Mouse (Mus musculus): ENCODE results near the gene Trim8. TPM values are rescaled to one million over a fixed set of nuclear protein-coding genes. Genes with fewer than 3 reads are reported as not detected.

Trim8 gene
- polyA plus RNA-seq (2017; shearing (Covaris generic)) = 10 to 100 TPM; 16.3 to 21.5 TPM

DNA sequence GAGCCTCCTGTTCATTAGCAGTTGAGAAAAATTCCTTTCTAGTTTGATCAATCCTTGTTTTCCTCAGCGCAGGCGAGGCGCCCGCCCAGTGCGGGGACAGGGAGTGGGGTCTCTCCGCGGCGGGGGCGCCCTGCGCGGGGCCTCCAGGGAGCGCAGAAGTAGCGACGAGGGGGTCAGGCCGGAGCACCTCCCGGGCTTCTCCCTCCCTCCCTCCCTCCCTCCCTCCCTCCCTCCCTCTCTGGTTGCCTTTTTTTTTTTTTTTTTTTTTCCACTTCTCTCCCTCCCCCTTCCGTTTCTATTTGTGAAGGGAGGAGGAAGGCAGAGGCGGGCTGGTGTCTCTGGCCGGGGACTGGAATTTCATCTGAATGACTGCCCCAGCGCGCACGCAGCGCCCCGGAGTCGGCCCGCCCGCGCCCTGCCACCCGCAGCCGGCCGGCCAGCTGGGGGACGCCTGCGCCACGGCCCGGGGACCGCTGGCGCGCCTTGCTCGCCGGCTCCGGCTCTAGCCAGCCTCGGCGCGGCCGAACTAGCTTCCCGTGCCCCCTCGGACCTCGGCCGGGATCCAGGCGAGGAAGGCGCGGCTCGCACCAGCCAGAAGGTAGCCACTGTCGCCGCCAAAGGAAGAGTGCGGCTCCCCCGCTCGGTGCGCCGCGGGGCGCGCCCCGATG lies at the start of gene Trim8:
Gene Trim8 (plus strand): TSS at position 302 of the 668 bp plus-strand sequence.
- no peak for ATAC-seq

DNA sequence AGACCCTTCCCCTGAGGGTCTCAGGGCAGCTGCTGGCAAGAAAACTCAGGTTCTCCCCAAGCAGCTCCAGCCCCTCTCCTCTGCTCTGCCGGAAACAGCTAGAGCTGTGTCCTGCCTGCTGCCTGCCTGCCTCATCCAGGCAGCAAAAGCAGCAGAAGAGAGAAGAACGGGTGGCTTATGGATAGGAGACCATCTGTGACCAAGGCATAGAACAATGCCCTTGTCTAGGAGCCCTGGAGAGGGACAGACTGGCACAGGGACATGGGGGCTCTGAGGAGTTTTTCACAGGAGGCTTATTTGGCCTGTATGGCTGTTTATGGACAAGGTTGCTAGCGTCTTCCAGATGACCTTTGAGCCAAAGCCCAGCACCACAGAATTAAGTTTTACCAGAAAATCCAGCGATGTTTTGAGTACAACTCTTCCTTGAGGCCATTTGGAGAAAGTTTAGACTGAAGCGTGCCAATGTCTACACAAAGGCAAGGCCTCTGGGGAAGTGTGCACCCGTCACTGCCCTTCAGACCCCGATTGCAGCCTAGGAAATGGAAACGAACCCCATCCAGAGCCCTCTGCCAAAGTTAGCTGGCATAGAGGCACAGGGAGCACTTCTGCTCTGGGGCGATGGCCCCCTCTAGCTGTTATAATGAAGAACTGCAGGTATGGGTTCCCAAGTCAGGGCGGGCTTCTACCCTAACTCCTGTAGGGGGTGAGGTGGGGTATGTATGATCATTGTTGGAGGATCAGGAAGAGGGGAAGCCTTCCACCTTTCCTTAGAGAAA lies 49.3 kb upstream of the Trim8 start:
- peak; percentile 63 for ATAC-seq

DNA sequence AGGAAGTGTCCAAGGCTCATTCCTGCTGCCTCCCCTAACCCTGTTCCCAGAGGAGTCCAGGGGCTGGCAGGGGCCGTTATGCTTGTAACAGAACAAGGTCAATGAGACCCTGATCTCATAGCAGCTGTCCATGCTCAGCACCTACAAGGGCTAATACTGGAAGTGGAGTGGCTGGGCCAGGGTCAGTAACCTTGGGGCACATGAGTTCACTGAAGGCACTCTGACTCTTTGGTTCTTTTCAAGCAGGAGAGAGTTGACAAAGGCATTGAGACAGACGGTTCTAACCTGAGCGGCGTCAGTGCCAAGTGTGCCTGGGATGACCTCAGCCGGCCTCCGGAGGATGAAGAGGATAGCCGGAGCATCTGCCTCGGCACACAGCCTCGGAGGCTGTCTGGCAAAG lies 48.6 kb upstream of the Trim8 start:
- no peak for ATAC-seq

DNA sequence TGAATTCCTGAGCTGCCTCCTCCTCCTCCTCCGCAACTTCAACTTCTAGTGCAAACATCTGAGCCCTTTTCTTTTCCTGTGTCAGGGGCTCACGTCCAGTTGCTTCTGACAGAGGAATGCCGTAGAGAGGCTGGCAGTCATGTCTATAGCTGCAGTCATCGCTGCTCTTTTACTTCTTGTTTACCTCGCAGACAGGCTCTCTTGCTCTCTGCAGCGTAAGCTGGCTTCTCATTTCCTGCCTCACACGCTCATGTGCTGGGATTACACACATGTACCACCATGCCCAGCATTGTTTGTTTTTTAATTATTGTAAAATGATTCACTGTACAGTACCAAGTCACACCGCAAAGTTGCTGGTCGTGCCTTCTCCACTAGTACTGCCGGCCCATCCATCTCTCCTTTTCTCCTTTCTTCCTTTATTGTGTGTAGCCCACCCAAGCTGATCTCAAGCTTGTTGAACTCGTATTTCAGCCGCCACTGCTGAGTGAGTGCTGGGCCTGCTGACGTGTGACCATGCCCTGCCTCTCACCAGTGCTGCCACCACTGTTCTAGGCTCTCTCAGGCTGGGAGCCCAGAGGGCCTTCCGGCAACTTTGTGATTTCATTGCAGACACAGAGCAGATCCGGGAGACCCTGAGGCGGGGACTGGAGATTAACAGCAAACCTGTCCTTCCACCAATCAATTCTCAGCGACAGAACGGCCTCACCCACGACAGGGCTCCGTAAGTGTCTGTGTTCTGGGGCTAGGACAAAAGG lies 47.2 kb upstream of the Trim8 start:
- ATAC-seq = no peak

DNA sequence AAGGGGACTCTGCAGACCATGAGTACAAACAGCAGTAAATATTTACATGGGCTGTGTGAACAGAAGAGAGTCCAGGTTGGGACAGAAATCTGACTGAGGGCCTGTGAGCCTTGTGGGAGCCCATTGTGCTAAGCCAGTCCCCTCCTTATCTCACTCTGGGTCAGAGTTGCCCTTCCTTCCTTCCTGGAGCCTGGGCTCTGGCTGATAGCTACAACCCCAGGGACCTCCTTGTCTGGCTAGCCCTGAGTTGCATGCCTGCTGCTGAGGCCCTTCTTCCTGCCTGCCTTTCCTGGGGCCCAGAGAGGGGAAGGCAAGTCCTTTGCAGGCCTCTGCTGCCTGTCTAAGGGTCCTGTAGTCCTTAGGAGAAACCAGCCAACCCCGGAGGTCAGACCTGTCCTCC lies 46.5 kb upstream of the Trim8 start:
- ATAC-seq = no peak

DNA sequence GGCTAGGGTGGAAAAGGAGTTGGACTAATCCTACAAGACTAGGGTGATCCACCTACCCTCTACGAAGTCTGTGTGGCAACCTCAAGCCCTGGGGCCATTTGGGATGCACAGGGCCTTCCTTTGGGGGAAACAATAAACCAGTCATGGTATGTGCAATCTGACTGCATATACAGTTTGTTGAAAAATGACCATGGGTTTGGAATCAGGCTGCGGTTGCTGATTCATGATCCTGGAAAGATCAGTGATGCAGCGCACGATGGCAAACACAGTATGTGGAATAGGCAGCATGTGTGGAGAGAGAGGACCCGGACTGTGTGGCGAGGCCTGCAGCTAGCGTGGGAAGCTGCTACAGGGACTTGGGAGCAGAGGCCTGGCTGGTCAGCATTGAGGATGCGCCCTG lies 45.9 kb upstream of the Trim8 start:
- ATAC-seq = no peak

DNA sequence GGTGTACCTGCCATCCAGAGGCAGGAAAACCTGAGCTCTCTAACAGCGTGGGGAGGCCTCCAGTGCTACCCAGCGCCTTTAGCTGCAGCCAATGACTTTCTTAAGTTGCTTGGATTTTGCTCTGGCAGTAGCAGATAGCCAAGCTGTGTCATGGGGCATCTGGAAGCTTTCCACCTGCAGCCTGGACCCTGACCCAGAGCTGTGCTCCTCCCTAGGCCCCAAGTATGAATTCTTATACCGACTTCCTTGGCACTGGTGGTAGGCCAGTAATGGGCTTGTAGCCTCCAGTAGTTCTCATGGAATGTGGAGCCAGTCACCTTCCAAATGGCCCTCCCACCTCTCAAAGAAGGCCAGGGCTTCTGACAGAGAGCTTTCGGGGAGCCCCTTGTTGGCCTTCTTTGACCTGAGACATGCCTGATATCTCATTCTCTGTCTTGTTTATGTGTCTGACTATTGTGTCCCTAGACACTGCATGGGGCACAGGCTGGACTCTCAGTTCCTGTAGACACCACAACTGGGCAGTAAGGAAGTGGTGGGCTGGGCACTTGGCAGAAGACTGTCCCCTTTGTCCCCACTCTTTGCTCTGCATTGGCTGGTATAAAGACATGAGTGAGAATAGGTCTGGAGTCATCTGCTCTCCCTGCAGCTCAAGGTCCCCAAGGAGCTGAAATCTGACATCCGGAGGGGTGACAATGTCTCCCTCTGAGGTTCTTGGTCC lies 45.3 kb upstream of the Trim8 start:
- ATAC-seq = no peak

DNA sequence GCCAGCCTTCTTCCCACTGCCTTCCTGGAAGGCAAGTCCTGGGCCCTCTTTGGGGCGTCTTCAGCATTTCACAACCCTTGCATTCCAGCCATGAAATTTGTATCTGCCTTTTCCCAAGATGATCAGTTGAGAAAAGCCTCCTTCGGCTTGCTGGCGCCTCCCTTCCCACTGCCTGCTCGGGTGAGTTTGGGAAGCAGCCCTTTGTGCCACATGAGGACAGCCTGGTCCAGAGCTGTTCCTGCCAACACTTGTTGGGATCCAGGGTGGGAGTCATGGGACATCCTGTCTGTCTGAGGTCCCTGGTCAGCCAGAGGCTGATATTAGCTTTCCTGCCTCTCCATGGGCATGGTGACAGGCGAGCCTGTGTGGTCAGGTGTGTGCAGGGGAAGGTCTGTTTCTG lies 43.7 kb upstream of the Trim8 start:
- ATAC-seq = no peak

DNA sequence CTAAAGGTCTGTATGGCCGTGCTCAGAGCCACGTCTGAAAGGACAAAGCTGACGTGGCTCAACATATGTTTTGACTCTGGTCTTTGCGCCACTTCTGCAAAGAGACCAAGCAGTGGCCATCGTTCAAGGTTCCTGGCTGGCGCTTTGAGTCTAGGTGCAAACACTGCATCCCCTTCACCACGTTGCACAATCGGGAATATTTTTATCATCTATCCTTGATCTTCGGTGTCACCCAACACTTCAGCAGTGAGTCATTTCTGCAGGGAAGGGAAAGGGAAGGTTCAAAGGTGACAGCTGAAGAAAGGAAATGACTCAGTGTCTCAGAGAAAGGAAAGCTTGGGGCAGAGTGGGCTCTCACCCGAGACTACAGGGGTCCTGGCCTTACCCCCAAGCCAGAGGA lies 42.2 kb upstream of the Trim8 start:
- ATAC-seq = no peak

DNA sequence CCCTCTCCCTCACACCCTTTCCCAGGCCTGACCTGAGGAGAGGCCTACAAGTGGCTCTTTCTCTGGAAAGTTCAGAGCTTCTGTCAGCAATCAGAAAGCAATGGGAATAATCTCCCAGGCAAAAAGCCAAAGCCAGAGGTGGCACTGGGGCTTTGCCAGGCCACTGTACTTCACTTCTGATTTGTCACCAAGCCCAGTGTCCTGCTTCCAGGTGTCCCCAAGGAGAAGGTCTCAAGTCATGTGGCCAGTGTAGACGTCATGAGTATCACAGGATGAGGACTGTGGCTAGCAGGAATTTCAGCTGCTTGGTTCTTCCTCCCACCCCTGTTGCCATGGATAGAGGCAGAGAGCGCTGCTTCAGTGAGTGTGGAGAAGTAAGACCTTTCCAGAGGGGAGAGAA lies 41.6 kb upstream of the Trim8 start:
- ATAC-seq = no peak

DNA sequence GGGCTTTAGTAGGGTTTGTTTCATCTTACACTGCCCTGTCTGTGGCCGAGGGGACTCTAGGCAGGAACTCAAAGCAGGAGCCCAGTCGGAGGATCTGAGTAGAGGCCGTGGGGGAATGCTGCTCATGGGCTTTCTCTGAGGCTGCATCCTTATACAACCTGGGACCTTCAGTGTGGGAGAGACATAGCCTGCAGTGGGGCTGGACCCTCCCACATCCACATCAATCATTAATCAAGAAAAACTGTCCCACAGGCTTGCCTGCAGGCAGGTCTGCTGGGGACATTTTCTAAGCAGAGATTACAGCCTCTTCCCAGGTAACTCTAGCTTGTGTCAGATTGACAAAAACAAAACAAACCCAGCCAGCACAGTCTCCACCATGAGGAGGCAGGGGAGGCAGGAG lies 38.9 kb upstream of the Trim8 start:
- no peak for ATAC-seq

DNA sequence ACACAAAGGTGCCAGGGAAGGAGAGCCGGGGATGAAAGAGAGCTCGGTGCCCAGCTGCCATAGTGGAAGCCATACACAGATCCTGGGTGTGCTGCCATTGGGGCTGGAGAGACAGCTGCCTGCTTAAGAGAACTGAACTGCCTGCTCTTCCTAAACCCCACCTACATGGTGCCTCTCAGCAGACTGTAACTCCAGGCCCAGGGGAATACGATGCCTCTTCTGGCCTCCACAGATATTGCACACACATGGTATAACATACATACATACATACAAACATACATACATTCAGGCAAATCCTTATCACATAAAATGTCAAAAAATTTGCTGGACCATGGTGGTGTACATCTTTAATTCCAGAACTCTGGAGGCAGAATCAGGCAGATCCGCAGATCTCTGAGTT lies 38.1 kb upstream of the Trim8 start:
- no peak for ATAC-seq

DNA sequence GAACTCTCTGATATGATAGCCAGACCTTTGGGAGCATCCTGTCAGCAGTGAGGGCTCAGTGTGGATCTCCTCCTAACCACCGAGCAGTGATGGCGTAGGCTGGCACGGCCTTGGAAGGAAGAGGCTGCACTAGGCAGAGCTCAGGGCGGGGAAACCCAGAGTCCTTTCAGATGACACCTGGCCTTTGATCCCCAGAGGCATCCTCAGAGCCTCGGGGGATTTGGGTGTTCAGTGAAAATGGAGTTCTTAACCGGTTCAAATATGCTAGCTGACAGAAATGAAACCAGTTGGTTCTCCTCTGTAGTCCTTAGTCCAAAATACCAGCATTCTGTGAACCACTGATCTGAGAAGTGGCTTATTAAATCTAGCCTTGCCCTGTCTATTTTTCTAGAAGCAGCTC lies 35.3 kb upstream of the Trim8 start:
- ATAC-seq = peak; percentile 61

DNA sequence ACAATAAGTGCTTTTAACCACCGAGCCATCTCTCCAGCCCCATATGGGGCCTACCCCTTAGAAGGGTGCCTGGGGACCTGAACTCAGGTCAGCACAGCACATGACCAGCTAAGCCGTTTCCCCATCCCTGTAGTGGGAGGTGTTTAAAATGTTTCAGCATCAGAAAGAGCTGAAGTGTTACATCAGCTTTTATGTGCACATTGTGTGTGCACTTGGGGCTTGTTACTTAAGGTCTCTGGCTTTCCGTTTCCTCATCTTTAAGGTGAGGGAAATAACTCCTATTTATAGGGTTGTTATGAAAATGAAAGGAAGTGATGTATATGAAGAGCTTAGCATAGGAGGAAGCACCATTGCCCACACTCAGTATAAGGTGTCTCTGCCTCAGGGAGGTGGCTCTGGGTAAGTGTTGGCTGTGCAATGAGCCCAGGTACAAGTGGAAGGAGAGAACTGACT lies 34.4 kb upstream of the Trim8 start:
- ATAC-seq = peak; percentile 67

DNA sequence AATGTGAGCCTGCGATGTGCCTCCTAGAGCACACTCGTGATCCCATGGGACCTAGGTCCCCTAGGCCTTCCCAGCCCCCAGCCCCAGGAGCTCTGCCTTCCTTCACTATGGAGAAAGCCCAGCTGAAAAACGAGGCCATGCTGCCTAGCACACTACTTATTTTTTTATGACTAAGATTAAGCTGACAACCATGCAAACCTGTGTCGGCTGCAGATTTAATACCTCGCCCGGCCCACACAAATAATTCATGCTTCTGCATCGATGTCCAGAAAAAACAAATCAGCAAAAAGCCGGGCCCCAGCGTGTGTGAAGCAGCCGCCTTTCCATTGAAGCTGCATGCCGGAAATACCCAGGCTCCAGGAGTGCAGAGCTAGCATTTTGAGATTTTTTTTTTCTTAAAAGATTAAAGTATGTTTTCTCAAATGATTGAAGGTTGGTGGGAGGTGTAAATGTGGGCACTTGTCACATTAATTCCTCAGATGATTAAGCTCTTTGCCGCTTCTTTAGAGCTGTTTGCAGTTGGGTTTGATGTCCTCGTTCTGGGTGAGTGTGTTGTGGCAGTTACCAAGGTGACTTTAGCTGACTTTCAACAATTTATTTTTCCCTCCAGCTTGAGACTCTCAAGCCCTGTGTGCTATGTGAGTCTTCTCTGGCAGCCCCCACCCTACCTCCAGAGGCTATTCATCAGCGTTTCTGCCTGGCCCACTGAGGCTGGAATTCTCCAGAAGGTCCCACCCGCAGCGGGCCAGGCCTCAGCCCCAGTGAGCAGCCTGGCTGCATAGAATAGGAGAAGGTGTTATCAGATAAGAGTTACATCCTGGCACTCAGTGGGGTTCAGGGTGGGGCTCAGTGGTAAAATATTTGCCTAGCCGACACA lies 30.9 kb upstream of the Trim8 start:
- peak; percentile 52 for ATAC-seq

DNA sequence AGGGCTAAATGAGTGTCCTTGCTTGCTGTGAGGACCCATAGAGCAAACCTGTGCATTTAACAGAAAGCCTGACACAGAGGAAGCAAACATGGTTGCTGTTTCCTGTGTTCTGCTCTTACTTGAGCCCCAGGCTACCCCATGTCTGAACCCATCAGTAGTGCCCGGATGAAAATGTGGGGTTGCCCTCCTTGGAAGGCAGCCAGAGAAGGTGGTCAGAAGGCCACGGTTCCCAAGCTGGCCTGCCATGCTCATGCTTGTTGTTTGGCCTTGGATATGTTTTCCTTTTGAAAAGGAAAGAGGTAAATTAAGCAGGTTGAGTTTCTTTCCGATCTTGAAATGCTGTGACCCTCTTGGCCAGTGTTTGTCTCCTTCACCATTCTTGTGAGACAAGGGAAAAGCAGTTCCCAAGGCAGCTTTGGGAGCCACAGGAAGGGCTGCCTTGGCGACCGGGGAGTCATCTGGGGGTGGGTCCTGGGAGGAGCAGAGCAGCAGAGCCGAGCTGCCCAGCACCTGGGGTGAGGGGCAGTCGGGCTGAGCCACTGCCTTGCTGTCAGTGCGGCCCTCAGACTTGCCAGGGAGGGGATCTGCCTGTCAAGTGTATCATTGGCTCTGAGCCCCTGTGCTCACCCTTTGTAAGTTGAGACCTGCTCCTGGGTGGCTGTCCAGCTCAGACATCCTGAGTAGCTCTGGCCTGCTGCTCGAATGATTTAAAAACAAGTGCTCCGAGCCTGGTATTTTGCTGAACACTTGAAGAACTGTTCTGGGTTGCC lies 30.0 kb upstream of the Trim8 start:
- ATAC-seq = peak; percentile 50

DNA sequence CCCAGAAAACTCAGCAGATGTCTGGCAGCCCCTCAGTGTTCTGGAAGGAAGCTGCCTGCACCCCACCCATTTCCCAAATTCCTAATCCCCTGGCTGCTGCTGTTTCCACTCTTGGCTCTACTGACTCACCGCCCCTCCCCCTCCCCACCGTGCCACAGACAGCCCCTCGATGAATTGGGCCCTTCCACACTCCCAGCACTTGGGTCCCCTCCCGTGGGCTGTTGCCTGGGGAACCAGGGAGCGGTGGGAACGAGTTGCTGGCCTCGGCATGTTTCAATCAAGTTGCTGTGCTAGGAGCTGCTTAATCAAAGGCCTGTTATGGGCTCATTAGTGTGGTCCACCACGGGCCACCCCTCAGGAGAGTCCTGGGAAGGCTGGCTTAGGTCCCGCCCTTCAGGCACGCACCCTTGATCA lies 24.1 kb upstream of the Trim8 start:
- ATAC-seq = no peak

DNA sequence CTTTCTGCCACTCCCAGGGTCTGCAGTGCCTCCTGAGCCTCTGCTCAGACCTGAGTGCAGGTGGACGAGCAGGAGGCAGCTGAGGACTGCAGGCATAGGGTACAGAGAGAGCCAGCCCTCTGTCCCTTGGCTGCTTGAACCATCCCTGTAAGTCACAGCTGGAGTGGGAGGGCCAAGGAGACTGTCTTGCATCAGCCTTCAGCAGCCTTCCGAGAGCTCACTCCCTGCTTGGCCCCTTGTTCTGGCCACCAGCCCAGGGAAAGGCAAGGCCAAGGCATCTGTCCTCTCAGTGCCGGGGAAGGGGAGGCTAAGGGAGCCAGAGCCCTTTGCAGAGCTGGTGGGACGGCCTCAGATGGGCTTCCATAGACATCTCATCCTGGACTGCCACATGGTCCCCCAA lies 23.3 kb upstream of the Trim8 start:
- no peak for ATAC-seq

DNA sequence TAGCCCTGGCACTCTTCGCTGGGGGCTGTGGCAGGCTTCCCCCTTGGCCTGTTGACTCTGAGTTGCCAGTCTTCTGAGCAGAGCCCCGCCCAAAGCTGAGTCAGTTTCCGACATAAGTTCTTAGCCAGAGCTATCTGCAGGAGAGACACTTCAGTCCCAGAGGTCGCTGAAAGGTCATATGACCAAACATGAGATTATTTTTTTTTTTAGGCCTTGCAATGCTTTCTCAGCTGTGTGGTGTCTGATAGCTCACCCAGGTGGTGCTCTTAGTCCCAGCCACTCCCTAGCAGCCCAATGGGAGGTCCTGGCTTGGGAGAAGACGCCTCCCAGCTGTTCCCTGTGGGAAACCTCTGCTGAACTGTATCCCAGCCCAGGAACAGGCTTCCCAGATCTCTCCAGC lies 22.7 kb upstream of the Trim8 start:
- ATAC-seq = peak; percentile 94

DNA sequence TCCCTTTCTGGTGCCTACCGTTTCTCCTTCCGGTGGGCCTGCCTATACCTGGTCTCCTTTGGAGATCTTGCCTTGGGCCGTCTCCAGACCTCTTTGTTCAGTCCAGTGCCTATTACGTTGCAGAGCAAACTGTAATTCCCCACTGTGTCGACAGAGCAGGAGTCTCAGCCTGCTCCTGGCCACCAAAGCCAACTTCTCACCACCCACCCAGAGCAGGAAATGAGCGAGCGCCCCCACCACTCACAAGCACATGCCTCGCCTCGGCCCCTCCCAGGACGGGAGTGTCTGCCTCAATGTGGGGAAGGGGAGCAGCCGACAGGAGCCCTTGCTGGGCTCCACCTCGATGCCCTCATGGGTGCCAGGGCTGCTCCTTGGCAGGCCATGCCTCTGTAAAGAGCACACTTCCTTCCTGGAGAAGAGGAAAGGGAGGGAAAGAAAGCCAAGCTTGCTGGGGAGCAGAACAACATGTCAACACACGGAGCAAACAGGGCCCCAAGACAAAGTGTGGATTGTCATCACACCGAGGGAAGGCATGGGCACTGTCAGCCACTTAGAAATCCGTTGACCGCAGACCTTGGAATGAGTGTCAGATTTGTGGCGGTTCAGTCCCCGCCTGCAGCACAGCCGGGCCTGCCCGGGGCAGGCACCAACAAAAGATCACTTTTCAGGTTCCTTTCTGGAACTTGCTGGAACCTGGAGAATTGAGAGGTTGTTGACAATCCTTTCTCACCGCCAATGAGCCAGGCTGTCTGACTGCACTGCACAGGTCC lies 22.0 kb upstream of the Trim8 start:
- peak; percentile 24 for ATAC-seq

All from CD4-positive, CD25-positive, alpha-beta regulatory T cell, adult 4 months (primary cell).